Mouse (Mus musculus) midbrain, embryonic 15.5 days (tissue): Measurements from ENCODE around the gene Litaf. TPM values are rescaled to one million over a fixed set of nuclear protein-coding genes. Genes with fewer than 3 reads are reported as not detected.

Experiments used
- ATAC-seq: fragments of 200-750 bp; cut with Nextera tagmentation; replicated peaks from 2 replicates; pipeline ENCODE4 v1.8.0; 2017; ENCODE audit warnings: moderate TSS enrichment
- H3K27ac ChIP-seq: fragments of 300-500 bp; sonication (generic); 2 replicates; pipeline ENCODE4 v1.5.1; 2015; ENCODE audit warnings: mild to moderate bottlenecking, inconsistent platforms
- H3K27me3 ChIP-seq: fragments of 300-500 bp; sonication (generic); replicated peaks from 2 replicates; pipeline ENCODE4 v1.6.1; 2015; ENCODE audit warnings: inconsistent platforms
- H3K36me3 ChIP-seq: fragments of 300-500 bp; sonication (generic); replicated peaks from 2 replicates; pipeline ENCODE4 v1.6.1; 2015; ENCODE audit warnings: inconsistent platforms
- H3K4me1 ChIP-seq: fragments of 300-500 bp; sonication (generic); 2 replicates; pipeline ENCODE4 v1.6.1; 2015; ENCODE audit warnings: inconsistent platforms
- H3K4me2 ChIP-seq: fragments of 300-500 bp; sonication (generic); 2 replicates; pipeline ENCODE4 v1.6.1; 2015; ENCODE audit warnings: inconsistent platforms, mild to moderate bottlenecking, moderate library complexity
- H3K4me3 ChIP-seq: fragments of 300-500 bp; sonication (generic); 2 replicates; pipeline ENCODE4 v1.5.1; 2015; ENCODE audit warnings: mild to moderate bottlenecking, inconsistent platforms
- H3K9ac ChIP-seq: fragments of 300-500 bp; sonication (generic); 2 replicates; pipeline ENCODE4 v1.6.1; 2015; ENCODE audit warnings: mild to moderate bottlenecking, inconsistent platforms
- H3K9me3 ChIP-seq: fragments of 300-500 bp; sonication (generic); 2 replicates; pipeline ENCODE4 v1.6.1; 2016; ENCODE audit warnings: inconsistent platforms
- WGBS: fragments of 180-500 bp; shearing (Covaris S2); methylation state at CpG from one replicate; pipeline ENCODE4 v1.1.7; 2015; ENCODE audit warnings: mixed read lengths; 5-methylcytosine and 5-hydroxymethylcytosine counted together
- polyA plus RNA-seq: library from polyadenylated mRNA; unstranded; fragments of >200 nt; fragmentation: Nextera tagmentation; extraction: Ambion mirVana; gene quantifications from 2 replicates; pipeline ENCODE4 v1.2.1, GENCODE M21; 2015

The Litaf gene
- polyA plus RNA-seq, 1 experiment from 2014 or later, result 28.8 TPM

GRCm38 (mm10) chr16:11035790-11036431 lies 30.0 kb downstream of the Litaf start:
- H3K9ac ChIP-seq, result no peak overlapping the region
- ATAC-seq, result 0 out of 2 replicates have a peak, but pooled peaks have one; percentile 17
- no peaks in the 10 kb centered on the region for H3K4me1 ChIP-seq
- no peaks in the 10 kb centered on the region for H3K36me3 ChIP-seq
- H3K27ac ChIP-seq, result no peak overlapping the region
- no peaks in the 10 kb centered on the region for H3K27me3 ChIP-seq
- H3K4me3 ChIP-seq, result no peak overlapping the region
- no peaks in the 10 kb centered on the region for H3K9me3 ChIP-seq
- WGBS, result 26% methylated on average over 15 of the region's 15 CpGs
- no peak overlapping the region for H3K4me2 ChIP-seq

DNA sequence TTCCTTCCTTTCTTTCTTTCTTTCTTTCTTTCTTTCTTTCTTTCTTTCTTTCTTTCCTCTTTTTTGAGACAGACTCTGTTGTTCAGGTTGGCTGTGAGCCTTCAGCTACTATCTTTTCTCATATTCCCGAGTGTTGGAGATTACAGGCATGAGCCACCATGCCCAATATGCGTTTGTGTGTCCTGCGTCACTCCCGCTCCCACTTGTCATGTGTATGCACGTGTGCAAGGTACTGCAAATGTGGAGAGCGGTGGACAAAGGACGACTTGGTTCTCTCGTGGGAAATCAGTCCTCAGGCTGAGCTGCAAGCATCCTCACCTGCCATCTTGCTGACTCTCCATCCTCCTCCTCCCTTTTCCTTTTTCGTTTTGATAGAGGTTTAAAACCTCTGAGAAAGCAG lies 30.7 kb downstream of the Litaf start:
- no peak for ATAC-seq
- Histone ChIP-seq H3K36me3 (no peaks in the 10 kb centered on the region), H3K4me1 (no peaks in the 10 kb centered on the region), H3K9me3 (no peaks in the 10 kb centered on the region), H3K27ac (no peak overlapping the region), H3K9ac (no peak overlapping the region), H3K4me3 (no peak overlapping the region), H3K4me2 (no peak overlapping the region), H3K27me3 (no peaks in the 10 kb centered on the region)
- 83% methylated on average over 9 of the region's 9 CpGs for WGBS

- no peaks in the 10 kb centered on the region for H3K4me1 ChIP-seq
- no peak overlapping the region for H3K9ac ChIP-seq
- no peaks in the 10 kb centered on the region for H3K36me3 ChIP-seq
- WGBS, result 2% methylated on average over 4 of the region's 4 CpGs
- H3K27ac ChIP-seq, result no peak overlapping the region
- no peaks in the 10 kb centered on the region for H3K27me3 ChIP-seq
- no peak overlapping the region for H3K4me3 ChIP-seq
- no peaks in the 10 kb centered on the region for H3K9me3 ChIP-seq
- no peak for ATAC-seq
- H3K4me2 ChIP-seq, result no peak overlapping the region
Observed at GRCm38 (mm10) chr16:11034193-11034803, 31.7 kb downstream of the Litaf start.

- H3K9me3 ChIP-seq, result no peaks in the 10 kb centered on the region
- WGBS, result 74% methylated on average over 3 of the region's 3 CpGs
- no peaks in the 10 kb centered on the region for H3K36me3 ChIP-seq
- no peak overlapping the region for H3K27ac ChIP-seq
- no peak overlapping the region for H3K4me3 ChIP-seq
- H3K9ac ChIP-seq, result no peak overlapping the region
- no peak for ATAC-seq
- no peaks in the 10 kb centered on the region for H3K4me1 ChIP-seq
- H3K4me2 ChIP-seq, result no peak overlapping the region
- no peaks in the 10 kb centered on the region for H3K27me3 ChIP-seq
Observed at GRCm38 (mm10) chr16:11031320-11031719, 34.6 kb downstream of the Litaf start.

DNA sequence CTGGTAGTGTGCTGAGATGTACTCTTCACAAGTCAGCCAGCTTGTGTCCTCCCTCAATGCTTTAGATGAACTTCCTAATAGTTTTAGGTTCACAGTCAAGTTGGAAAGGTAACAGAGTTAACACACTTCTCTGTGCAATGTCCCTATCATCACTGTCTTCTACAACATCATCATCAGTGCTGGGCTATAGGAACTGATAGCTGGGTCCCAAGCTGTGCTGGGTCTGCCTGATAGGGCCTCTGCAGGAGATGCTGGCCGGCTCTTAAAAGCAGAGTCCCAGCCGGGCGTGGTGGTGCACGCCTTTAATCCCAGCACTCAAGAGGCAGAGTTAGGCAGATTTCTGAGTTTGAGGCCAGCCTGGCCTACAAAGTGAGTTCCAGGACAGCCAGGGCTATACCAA lies 35.1 kb downstream of the Litaf start:
- no peaks in the 10 kb centered on the region for H3K27me3 ChIP-seq
- H3K27ac ChIP-seq, result no peak overlapping the region
- no peak overlapping the region for H3K4me2 ChIP-seq
- 79% methylated on average over 4 of the region's 4 CpGs for WGBS
- no peaks in the 10 kb centered on the region for H3K36me3 ChIP-seq
- no peaks in the 10 kb centered on the region for H3K9me3 ChIP-seq
- ATAC-seq, result no peak
- H3K4me3 ChIP-seq, result no peak overlapping the region
- H3K9ac ChIP-seq, result no peak overlapping the region
- H3K4me1 ChIP-seq, result no peaks in the 10 kb centered on the region

GRCm38 (mm10) chr16:11028206-11028605 lies 37.8 kb downstream of the Litaf start:
- 82% methylated on average over 7 of the region's 7 CpGs for WGBS

DNA sequence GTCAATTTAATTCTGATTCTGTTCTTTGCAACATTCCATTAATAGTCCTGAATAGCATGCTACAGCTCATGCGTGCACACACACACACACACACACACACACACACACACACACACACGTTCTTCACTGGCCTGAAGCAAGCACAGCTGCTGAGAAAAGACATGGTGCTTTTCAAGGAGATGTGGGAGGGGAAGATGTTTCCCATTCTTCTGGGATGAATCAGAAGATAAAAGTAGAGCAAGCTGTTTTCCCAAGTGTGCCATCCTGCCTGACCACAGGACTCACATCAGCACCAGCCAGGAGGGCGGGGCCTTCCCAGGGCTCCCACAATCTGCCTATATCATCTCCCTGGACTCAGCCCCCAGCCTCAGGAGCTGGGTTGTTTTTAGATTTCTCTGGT lies 41.1 kb downstream of the Litaf start:
- Histone ChIP-seq H3K9ac (no peak overlapping the region), H3K36me3 (no peaks in the 10 kb centered on the region), H3K27me3 (no peaks in the 10 kb centered on the region), H3K4me2 (no peak overlapping the region), H3K4me3 (no peak overlapping the region), H3K9me3 (no peaks in the 10 kb centered on the region), H3K27ac (no peak overlapping the region), H3K4me1 (no peaks in the 10 kb centered on the region)
- 77% methylated on average over 3 of the region's 3 CpGs for WGBS
- no peak for ATAC-seq

More at GRCm38 (mm10) chr16:11028206-11028605, 37.8 kb downstream of the Litaf start:
- no peak for ATAC-seq
- no peak overlapping the region for H3K4me2 ChIP-seq
- no peaks in the 10 kb centered on the region for H3K36me3 ChIP-seq
- H3K27me3 ChIP-seq, result no peaks in the 10 kb centered on the region
- no peaks in the 10 kb centered on the region for H3K9me3 ChIP-seq
- H3K9ac ChIP-seq, result no peak overlapping the region
- no peak overlapping the region for H3K27ac ChIP-seq
- no peaks in the 10 kb centered on the region for H3K4me1 ChIP-seq
- no peak overlapping the region for H3K4me3 ChIP-seq

- Histone ChIP-seq H3K4me3 (no peak overlapping the region), H3K27me3 (no peaks in the 10 kb centered on the region), H3K27ac (no peak overlapping the region), H3K9me3 (no peaks in the 10 kb centered on the region), H3K36me3 (no peaks in the 10 kb centered on the region), H3K4me2 (no peak overlapping the region), H3K4me1 (no peaks in the 10 kb centered on the region), H3K9ac (no peak overlapping the region)
- 81% methylated on average over 5 of the region's 5 CpGs for WGBS
- no peak for ATAC-seq
Observed at GRCm38 (mm10) chr16:11023618-11024017, 42.3 kb downstream of the Litaf start.

DNA sequence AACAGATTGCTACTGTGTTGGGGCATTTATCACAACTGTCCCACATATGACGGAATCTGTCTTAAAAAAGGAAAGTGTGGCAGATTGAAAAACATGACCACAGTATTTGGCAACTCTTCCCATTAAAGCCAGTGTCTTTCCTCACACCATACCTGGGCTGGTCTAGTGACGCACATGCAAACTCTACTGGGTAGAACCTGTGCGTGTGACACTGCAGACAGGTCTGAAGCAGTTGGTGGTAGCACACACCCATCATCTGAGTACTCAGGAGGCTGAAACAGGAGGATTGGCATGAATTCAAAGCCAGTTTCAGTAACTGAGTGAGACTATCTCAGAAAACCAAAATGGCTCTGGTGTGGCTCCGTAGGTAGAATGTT lies 43.9 kb downstream of the Litaf start:
- H3K27ac ChIP-seq, result no peak overlapping the region
- H3K36me3 ChIP-seq, result no peaks in the 10 kb centered on the region
- 86% methylated on average over 4 of the region's 4 CpGs for WGBS
- H3K4me1 ChIP-seq, result no peaks in the 10 kb centered on the region
- no peaks in the 10 kb centered on the region for H3K27me3 ChIP-seq
- H3K9me3 ChIP-seq, result no peaks in the 10 kb centered on the region
- no peak overlapping the region for H3K4me2 ChIP-seq
- ATAC-seq, result peak; percentile 33; the same call in 1 of the 2 replicates
- H3K4me3 ChIP-seq, result no peak overlapping the region
- no peak overlapping the region for H3K9ac ChIP-seq

DNA sequence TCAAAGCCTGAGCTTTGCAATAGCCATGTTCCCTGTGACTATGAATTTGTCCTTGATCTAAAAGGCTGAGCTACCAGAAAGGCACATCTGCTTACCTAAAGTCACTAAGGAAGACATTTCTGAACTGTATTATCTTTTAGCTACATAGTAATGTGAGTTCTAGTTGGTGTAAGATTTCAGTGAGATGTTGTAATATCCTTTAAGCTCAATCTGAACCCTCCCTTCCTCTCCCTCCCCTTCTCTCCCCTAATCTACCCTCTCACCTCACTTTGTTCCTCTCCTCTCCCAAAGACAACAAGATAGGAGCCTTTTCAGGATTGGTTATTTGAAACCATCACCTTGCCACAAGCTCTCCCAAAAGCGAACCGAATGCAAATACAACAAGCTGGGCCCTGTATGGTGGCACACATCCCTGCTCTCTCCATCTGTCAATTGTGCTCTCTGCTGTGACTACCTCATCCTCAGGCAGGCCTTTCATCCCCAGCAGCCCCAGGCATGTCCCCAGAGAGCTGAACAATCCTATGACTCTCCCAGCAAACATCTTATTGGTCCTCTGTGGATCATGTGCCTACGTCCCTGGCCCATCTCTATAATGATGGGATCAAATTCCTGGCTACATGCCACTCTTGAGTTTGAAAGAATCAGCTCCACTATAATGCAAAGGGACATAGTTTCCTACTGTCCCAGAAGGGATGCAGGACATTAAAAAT lies 44.4 kb downstream of the Litaf start:
- ATAC-seq, result peak; percentile 88
- no peaks in the 10 kb centered on the region for H3K27me3 ChIP-seq
- no peak overlapping the region for H3K4me2 ChIP-seq
- WGBS, result 32% methylated on average over 3 of the region's 3 CpGs
- no peak overlapping the region for H3K4me3 ChIP-seq
- peak overlapping the region; percentile 26; the same call in 1 of the 2 replicates for H3K27ac ChIP-seq
- H3K9ac ChIP-seq, result no peak overlapping the region
- H3K4me1 ChIP-seq, result no peaks in the 10 kb centered on the region
- H3K36me3 ChIP-seq, result no peaks in the 10 kb centered on the region
- H3K9me3 ChIP-seq, result no peaks in the 10 kb centered on the region

- no peaks in the 10 kb centered on the region for H3K9me3 ChIP-seq
- 65% methylated on average over 11 of the region's 11 CpGs for WGBS
- no peak overlapping the region for H3K4me3 ChIP-seq
- H3K9ac ChIP-seq, result no peak overlapping the region
- no peaks in the 10 kb centered on the region for H3K27me3 ChIP-seq
- no peak overlapping the region for H3K27ac ChIP-seq
- H3K36me3 ChIP-seq, result no peaks in the 10 kb centered on the region
- ATAC-seq, result no peak
- H3K4me1 ChIP-seq, result no peaks in the 10 kb centered on the region
- no peak overlapping the region for H3K4me2 ChIP-seq
Observed at GRCm38 (mm10) chr16:11017807-11018595, 48.0 kb downstream of the Litaf start.

DNA sequence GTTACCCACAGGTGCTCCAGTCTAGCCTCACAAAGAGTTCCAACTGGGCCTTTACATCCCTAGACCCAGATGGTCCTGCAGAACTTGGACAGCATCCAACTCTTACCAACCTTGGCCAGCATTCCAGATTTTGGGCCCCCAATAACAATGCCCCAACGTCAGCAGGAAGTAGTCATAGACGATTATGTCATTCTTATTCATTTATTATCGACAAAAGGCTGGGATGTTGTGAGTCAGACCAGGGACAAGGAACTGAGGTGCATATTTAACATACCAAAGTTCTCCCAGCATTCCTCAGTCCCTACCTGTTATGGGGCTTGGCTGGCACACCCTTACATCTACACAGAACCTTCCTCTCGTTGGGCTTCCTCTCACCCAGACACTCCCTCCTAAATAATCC lies 49.6 kb downstream of the Litaf start:
- no peak overlapping the region for H3K27ac ChIP-seq
- H3K9me3 ChIP-seq, result no peaks in the 10 kb centered on the region
- 73% methylated on average over 4 of the region's 4 CpGs for WGBS
- no peak for ATAC-seq
- no peaks in the 10 kb centered on the region for H3K36me3 ChIP-seq
- no peak overlapping the region for H3K4me2 ChIP-seq
- no peaks in the 10 kb centered on the region for H3K27me3 ChIP-seq
- H3K9ac ChIP-seq, result no peak overlapping the region
- H3K4me1 ChIP-seq, result no peaks in the 10 kb centered on the region
- no peak overlapping the region for H3K4me3 ChIP-seq
